Mouse (Mus musculus) heart, embryonic 12.5 days (tissue): ENCODE measurements around the gene Gm17334. TPM values are rescaled to one million over a fixed set of nuclear protein-coding genes. Genes with fewer than 3 reads are reported as not detected.

Source experiments
- ATAC-seq: fragments of 200-750 bp; cut with Nextera tagmentation; 2 replicates; pipeline ENCODE4 v1.8.0; 2017; ENCODE audit warnings: moderate TSS enrichment, moderate library complexity; ENCODE audit not compliant: insufficient number of reproducible peaks, low FRiP score
- H3K27ac ChIP-seq: fragments of 300-500 bp; sonication (generic); 2 replicates; pipeline ENCODE4 v1.5.1; 2016; ENCODE audit warnings: mild to moderate bottlenecking, moderate library complexity; ENCODE audit not compliant: poor library complexity, severe bottlenecking
- H3K27me3 ChIP-seq: fragments of 300-500 bp; sonication (generic); replicated peaks from 2 replicates; pipeline ENCODE4 v1.6.1; 2016; ENCODE audit warnings: mild to moderate bottlenecking, moderate library complexity
- H3K36me3 ChIP-seq: fragments of 300-500 bp; sonication (generic); 2 replicates; pipeline ENCODE4 v1.6.1; 2016; ENCODE audit warnings: mild to moderate bottlenecking, moderate library complexity
- H3K4me1 ChIP-seq: fragments of 300-500 bp; sonication (generic); replicated peaks from 2 replicates; pipeline ENCODE4 v1.6.1; 2016; ENCODE audit warnings: mild to moderate bottlenecking
- H3K4me2 ChIP-seq: fragments of 300-500 bp; sonication (generic); 2 replicates; pipeline ENCODE4 v1.6.1; 2016; ENCODE audit warnings: mild to moderate bottlenecking, moderate library complexity
- H3K4me3 ChIP-seq: fragments of 300-500 bp; sonication (generic); 2 replicates; pipeline ENCODE4 v1.5.1; 2016; ENCODE audit warnings: mild to moderate bottlenecking
- H3K9ac ChIP-seq: fragments of 300-500 bp; sonication (generic); 2 replicates; pipeline ENCODE4 v1.6.1; 2016; ENCODE audit warnings: mild to moderate bottlenecking, moderate library complexity
- H3K9me3 ChIP-seq: fragments of 300-500 bp; sonication (generic); replicated peaks from 2 replicates; pipeline ENCODE4 v1.6.1; 2016; ENCODE audit warnings: mild to moderate bottlenecking, moderate library complexity
- WGBS: fragments of 180-500 bp; shearing (Covaris S2); methylation state at CpG from one replicate; pipeline ENCODE4 v1.1.7; 2016; 5-methylcytosine and 5-hydroxymethylcytosine counted together
- polyA plus RNA-seq: library from polyadenylated mRNA; unstranded; fragments of >200 nt; fragmentation: Nextera tagmentation; extraction: Ambion mirVana; gene quantifications from 2 replicates; pipeline ENCODE4 v1.2.1, GENCODE M21; 2016

Gm17334 gene
- polyA plus RNA-seq, 1 experiment from 2014 or later, result not detected

GRCm38 (mm10) chr11:53796409-53797151 is 23.6 kb upstream of the Gm17334 start:
- no peaks in the 10 kb centered on the region for H3K9me3 ChIP-seq
- peaks cover 36% of the 10 kb centered on the region for H3K4me1 ChIP-seq
- H3K4me3 ChIP-seq, result no peak overlapping the region
- H3K36me3 ChIP-seq, result no peaks in the 10 kb centered on the region
- ATAC-seq, result no peak
- H3K27ac ChIP-seq, result peak overlapping the region; percentile 55; the same call in 1 of the 2 replicates
- H3K9ac ChIP-seq, result no peak overlapping the region
- H3K4me2 ChIP-seq, result no peak overlapping the region
- H3K27me3 ChIP-seq, result no peaks in the 10 kb centered on the region
- 53% methylated on average over 12 of the region's 12 CpGs for WGBS

- Histone ChIP-seq H3K27ac (peak overlapping the region; percentile 55; the same call in 1 of the 2 replicates), H3K36me3 (no peaks in the 10 kb centered on the region), H3K4me2 (no peak overlapping the region), H3K9ac (no peak overlapping the region), H3K4me1 (peaks cover 36% of the 10 kb centered on the region), H3K27me3 (no peaks in the 10 kb centered on the region), H3K4me3 (no peak overlapping the region), H3K9me3 (no peaks in the 10 kb centered on the region)
- ATAC-seq, result peak; percentile 61; the same call in 1 of the 2 replicates
- WGBS, result 35% methylated on average over 8 of the region's 8 CpGs
Observed at GRCm38 (mm10) chr11:53795813-53796212, 22.8 kb upstream of the Gm17334 start.

GRCm38 (mm10) chr11:53794671-53795557 is 21.9 kb upstream of the Gm17334 start:
- H3K4me3 ChIP-seq, result no peak overlapping the region
- ATAC-seq, result peak; percentile 27

DNA sequence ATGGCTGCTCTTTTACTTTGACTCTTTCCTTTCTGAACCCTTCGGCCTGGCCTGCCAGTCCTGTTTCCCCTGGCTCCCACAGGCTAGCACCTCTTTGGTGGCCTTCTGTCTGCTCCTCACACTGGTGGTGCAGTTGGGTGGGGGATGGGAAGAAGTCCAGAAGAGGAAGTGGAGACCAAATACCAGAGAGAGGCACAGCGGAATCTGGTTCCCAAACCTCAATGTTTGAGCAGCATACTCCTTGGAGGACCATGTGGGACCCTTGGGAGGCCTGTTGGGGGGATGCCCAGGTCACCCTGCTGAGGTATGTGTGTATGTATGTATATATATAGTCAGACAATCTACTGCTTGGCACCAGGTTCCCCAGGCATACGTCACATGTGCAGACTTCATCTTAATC is 21.0 kb upstream of the Gm17334 start:
- H3K27ac ChIP-seq, result no peak overlapping the region

More at GRCm38 (mm10) chr11:53794671-53795557, 21.9 kb upstream of the Gm17334 start:
- H3K4me2 ChIP-seq, result no peak overlapping the region
- WGBS, result 46% methylated on average over 25 of the region's 25 CpGs
- H3K9ac ChIP-seq, result no peak overlapping the region
- H3K27me3 ChIP-seq, result no peaks in the 10 kb centered on the region
- peaks cover 36% of the 10 kb centered on the region for H3K4me1 ChIP-seq
- H3K9me3 ChIP-seq, result peaks cover 6% of the 10 kb centered on the region
- peak overlapping the region; percentile 52 for H3K27ac ChIP-seq
- no peaks in the 10 kb centered on the region for H3K36me3 ChIP-seq

GRCm38 (mm10) chr11:53792986-53793385 is 20.0 kb upstream of the Gm17334 start:
- no peaks in the 10 kb centered on the region for H3K27me3 ChIP-seq
- WGBS, result 60% methylated on average over 3 of the region's 3 CpGs

More for the DNA sequence above, 21.0 kb upstream of the Gm17334 start:
- Histone ChIP-seq H3K4me3 (no peak overlapping the region), H3K27me3 (no peaks in the 10 kb centered on the region), H3K9ac (no peak overlapping the region), H3K36me3 (no peaks in the 10 kb centered on the region), H3K9me3 (peaks cover 6% of the 10 kb centered on the region), H3K4me2 (no peak overlapping the region), H3K4me1 (peaks cover 36% of the 10 kb centered on the region)
- 50% methylated on average over 3 of the region's 3 CpGs for WGBS
- no peak for ATAC-seq

GRCm38 (mm10) chr11:53789277-53789676 is 16.3 kb upstream of the Gm17334 start:
- no peak overlapping the region for H3K9ac ChIP-seq
- H3K4me3 ChIP-seq, result no peak overlapping the region
- ATAC-seq, result no peak
- no peaks in the 10 kb centered on the region for H3K27me3 ChIP-seq
- peaks cover 6% of the 10 kb centered on the region for H3K9me3 ChIP-seq
- H3K36me3 ChIP-seq, result no peaks in the 10 kb centered on the region
- WGBS, result 66% methylated on average over 3 of the region's 3 CpGs
- no peak overlapping the region for H3K27ac ChIP-seq
- peaks cover 5% of the 10 kb centered on the region; the same call in 1 of the 2 replicates for H3K4me1 ChIP-seq
- no peak overlapping the region for H3K4me2 ChIP-seq

More at GRCm38 (mm10) chr11:53792986-53793385, 20.0 kb upstream of the Gm17334 start:
- Histone ChIP-seq H3K4me3 (no peak overlapping the region), H3K4me1 (peaks cover 36% of the 10 kb centered on the region), H3K36me3 (no peaks in the 10 kb centered on the region), H3K9ac (no peak overlapping the region), H3K27ac (no peak overlapping the region), H3K9me3 (peaks cover 6% of the 10 kb centered on the region), H3K4me2 (no peak overlapping the region)
- ATAC-seq, result no peak

- H3K27ac ChIP-seq, result no peak overlapping the region
- 74% methylated on average over 8 of the region's 8 CpGs for WGBS
- H3K9ac ChIP-seq, result no peak overlapping the region
- no peak overlapping the region for H3K4me3 ChIP-seq
- no peak overlapping the region for H3K4me2 ChIP-seq
- no peaks in the 10 kb centered on the region for H3K4me1 ChIP-seq
- no peak for ATAC-seq
- no peaks in the 10 kb centered on the region for H3K36me3 ChIP-seq
- peaks cover 6% of the 10 kb centered on the region for H3K9me3 ChIP-seq
- H3K27me3 ChIP-seq, result no peaks in the 10 kb centered on the region
Observed at GRCm38 (mm10) chr11:53788196-53788595, 15.2 kb upstream of the Gm17334 start.

DNA sequence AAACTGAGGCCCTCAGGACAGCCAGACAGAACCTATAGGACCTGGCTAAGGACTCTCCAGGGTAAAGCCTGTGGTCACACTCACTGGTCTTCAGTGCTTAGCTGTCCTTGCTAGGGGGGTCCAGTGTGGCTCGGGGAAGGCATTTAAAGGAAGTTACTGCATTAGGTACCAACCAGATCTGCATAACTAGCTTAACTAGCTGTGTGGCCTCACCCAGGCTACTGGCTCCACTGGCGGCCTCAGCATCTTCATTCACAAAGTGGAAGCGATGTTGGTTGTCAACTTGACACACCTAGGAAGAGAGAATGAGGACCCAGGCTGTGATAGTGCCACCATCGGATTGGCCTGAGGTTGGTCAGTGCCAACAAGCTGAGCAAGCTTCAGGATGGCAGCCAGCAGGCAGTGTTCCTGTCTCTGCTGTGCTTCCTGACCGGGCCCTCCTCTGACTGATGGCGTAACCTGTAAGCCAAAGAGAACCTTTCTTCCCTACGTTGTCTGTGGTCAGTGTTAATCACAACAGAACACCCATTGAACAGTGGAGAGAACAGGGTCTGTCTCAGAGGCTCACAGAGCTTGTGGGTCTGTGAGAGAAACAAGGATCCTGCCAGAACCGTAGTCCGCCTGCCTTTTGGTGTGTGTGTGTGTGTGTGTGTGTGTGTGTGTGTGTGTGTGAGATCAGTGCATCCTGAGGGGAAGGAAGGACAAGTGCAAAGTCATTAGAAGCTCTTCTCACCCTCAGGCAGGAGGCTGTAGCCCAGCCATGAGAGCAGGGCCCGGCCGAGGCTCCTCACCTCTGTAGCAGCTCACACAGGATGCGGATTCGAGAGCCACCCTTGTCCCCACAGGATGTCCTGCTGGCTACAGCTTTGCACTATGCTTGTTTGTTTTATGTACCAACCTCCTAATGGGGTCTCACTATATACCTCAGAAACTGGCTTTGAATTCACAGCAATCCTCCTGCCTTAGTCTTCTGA is 13.4 kb upstream of the Gm17334 start:
- Histone ChIP-seq H3K9me3 (peaks cover 6% of the 10 kb centered on the region), H3K4me1 (peaks cover 1% of the 10 kb centered on the region; the same call in 1 of the 2 replicates), H3K27me3 (no peaks in the 10 kb centered on the region), H3K4me3 (no peak overlapping the region), H3K9ac (no peak overlapping the region), H3K27ac (no peak overlapping the region), H3K36me3 (no peaks in the 10 kb centered on the region), H3K4me2 (no peak overlapping the region)
- 74% methylated on average over 13 of the region's 13 CpGs for WGBS
- ATAC-seq, result 0 out of 2 replicates have a peak, but pooled peaks have one; percentile 17

DNA sequence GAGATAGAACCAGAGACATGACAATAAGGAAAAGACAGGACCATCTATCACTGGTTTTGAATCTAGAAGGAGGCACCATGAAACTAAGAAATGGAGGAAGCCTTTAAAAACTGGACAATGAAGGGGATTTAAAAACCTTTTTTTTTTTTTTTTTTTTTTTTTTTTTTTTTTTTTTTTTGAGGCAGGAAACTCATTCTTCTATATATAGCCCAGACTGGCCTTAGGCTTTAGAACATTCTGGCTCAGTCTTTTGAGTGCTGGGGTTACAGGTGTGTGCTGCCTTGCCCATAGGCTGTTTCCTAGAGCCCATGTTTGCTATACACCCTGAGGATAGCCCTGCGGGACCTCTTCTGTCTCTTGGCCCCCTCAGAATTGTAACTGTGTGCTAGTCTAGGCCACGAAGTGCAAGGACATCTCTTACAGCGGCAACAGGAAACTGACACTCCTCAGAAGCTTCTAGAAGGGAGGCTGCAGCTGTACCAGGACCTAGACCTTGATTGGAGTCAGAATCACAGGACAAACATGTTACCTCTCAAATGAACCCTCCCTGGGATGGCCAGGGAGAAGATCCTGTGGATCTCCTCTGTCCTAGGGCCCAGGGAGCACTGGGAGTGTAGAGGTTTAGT is 12.4 kb upstream of the Gm17334 start:
- ATAC-seq, result no peak
- no peak overlapping the region for H3K4me2 ChIP-seq
- H3K27me3 ChIP-seq, result no peaks in the 10 kb centered on the region
- H3K4me3 ChIP-seq, result no peak overlapping the region
- WGBS, result 64% methylated on average over 3 of the region's 3 CpGs
- H3K36me3 ChIP-seq, result no peaks in the 10 kb centered on the region
- H3K9me3 ChIP-seq, result peaks cover 5% of the 10 kb centered on the region
- H3K4me1 ChIP-seq, result peaks cover 8% of the 10 kb centered on the region; the same call in 1 of the 2 replicates
- no peak overlapping the region for H3K9ac ChIP-seq
- H3K27ac ChIP-seq, result no peak overlapping the region

- peaks cover 7% of the 10 kb centered on the region; the same call in 1 of the 2 replicates for H3K36me3 ChIP-seq
- 85% methylated on average over 9 of the region's 9 CpGs for WGBS
- H3K27me3 ChIP-seq, result no peaks in the 10 kb centered on the region
Observed at GRCm38 (mm10) chr11:53783288-53783687, 10.3 kb upstream of the Gm17334 start.

More at GRCm38 (mm10) chr11:53783288-53783687, 10.3 kb upstream of the Gm17334 start:
- Histone ChIP-seq H3K9ac (no peak overlapping the region), H3K4me2 (no peak overlapping the region), H3K4me1 (peaks cover 8% of the 10 kb centered on the region; the same call in 1 of the 2 replicates), H3K9me3 (no peaks in the 10 kb centered on the region), H3K4me3 (no peak overlapping the region), H3K27ac (no peak overlapping the region)
- ATAC-seq, result no peak
